Mouse (Mus musculus) limb, embryonic 11.5 days (tissue): ENCODE results near the gene Nploc4. TPM values are rescaled to one million over a fixed set of nuclear protein-coding genes. Genes with fewer than 3 reads are reported as not detected.

ENCODE experiments used
- ATAC-seq: fragments of 200-750 bp; cut with Nextera tagmentation; 2 replicates; pipeline ENCODE4 v1.8.0; 2017; ENCODE audit warnings: low read depth; ENCODE audit not compliant: insufficient number of reproducible peaks, low FRiP score, low TSS enrichment
- DNase-seq: peaks from one replicate; pipeline ENCODE4 v3.0.0-alpha.2; 2015; ENCODE audit warnings: low spot score
- H3K27ac ChIP-seq: fragments of 300-500 bp; sonication (generic); replicated peaks from 2 replicates; pipeline ENCODE4 v1.5.1; 2014; ENCODE audit warnings: low read depth, mild to moderate bottlenecking, low read length
- H3K27me3 ChIP-seq: fragments of 300-500 bp; sonication (generic); 2 replicates; pipeline ENCODE4 v1.6.1; 2014; ENCODE audit warnings: mild to moderate bottlenecking, low read length, mixed read lengths; ENCODE audit not compliant: control insufficient read depth, insufficient read depth
- H3K36me3 ChIP-seq: fragments of 300-500 bp; sonication (generic); 2 replicates; pipeline ENCODE4 v1.6.1; 2014; ENCODE audit warnings: mild to moderate bottlenecking, low read length, moderate library complexity, mixed read lengths; ENCODE audit not compliant: control insufficient read depth, insufficient read depth
- H3K4me1 ChIP-seq: fragments of 300-500 bp; sonication (generic); 2 replicates; pipeline ENCODE4 v1.6.1; 2014; ENCODE audit warnings: low read length, mixed read lengths; ENCODE audit not compliant: control insufficient read depth, insufficient read depth
- H3K4me2 ChIP-seq: fragments of 300-500 bp; sonication (generic); 2 replicates; pipeline ENCODE4 v1.6.1; 2014; ENCODE audit warnings: low read depth, mild to moderate bottlenecking, moderate library complexity; ENCODE audit not compliant: severe bottlenecking
- H3K4me3 ChIP-seq: fragments of 300-500 bp; sonication (generic); 2 replicates; pipeline ENCODE4 v1.5.1; 2014; ENCODE audit warnings: low read depth, low read length
- H3K9ac ChIP-seq: fragments of 300-500 bp; sonication (generic); 2 replicates; pipeline ENCODE4 v1.6.1; 2014; ENCODE audit warnings: mild to moderate bottlenecking, low read length
- H3K9me3 ChIP-seq: fragments of 300-500 bp; sonication (generic); 2 replicates; pipeline ENCODE4 v1.6.1; 2016; ENCODE audit warnings: low read length; ENCODE audit not compliant: control insufficient read depth
- WGBS: fragments of 180-500 bp; shearing (Covaris S2); extraction: QIAGEN DNeasy Blood & Tissue Kit; methylation state at CpG from one replicate; pipeline ENCODE4 v1.1.7; 2014; 5-methylcytosine and 5-hydroxymethylcytosine counted together
- polyA plus RNA-seq: library from polyadenylated mRNA; unstranded; fragments of >200 nt; fragmentation: Nextera tagmentation; extraction: Ambion mirVana; gene quantifications from 2 replicates; pipeline ENCODE4 v1.2.1, GENCODE M21; 2014

The Nploc4 gene
- polyA plus RNA-seq, 1 experiment from 2014 or later, result 47.1 TPM

DNA sequence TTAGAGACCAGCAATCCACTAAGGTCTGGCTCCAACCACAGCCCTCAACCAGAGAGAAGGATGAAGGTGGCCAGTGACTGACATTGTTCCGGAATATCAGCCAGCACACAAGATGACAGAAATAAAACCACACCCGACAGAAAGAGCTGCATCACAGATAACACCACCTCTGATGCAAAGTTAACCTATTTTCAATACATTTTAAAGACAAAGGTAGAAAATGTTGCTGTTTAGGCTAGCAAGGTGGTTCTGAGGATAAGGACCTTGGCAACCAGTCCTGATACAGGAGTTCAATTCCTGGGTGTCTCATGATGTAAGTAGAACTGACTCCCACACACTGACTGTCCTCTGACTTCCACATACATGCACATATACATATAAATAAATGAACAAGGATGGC, 38.2 kb downstream of the Nploc4 start:
- no peak overlapping the region for H3K27ac ChIP-seq
- H3K9me3 ChIP-seq, result no peaks in the 10 kb centered on the region
- no peaks in the 10 kb centered on the region for H3K27me3 ChIP-seq
- peaks cover 20% of the 10 kb centered on the region; the same call in 1 of the 2 replicates for H3K36me3 ChIP-seq
- DNase-seq (no peak), ATAC-seq (no peak)
- H3K9ac ChIP-seq, result no peak overlapping the region
- no peaks in the 10 kb centered on the region for H3K4me1 ChIP-seq
- no peak overlapping the region for H3K4me3 ChIP-seq
- WGBS, result 85% methylated on average over 2 of the region's 2 CpGs
- H3K4me2 ChIP-seq, result no peak overlapping the region

DNA sequence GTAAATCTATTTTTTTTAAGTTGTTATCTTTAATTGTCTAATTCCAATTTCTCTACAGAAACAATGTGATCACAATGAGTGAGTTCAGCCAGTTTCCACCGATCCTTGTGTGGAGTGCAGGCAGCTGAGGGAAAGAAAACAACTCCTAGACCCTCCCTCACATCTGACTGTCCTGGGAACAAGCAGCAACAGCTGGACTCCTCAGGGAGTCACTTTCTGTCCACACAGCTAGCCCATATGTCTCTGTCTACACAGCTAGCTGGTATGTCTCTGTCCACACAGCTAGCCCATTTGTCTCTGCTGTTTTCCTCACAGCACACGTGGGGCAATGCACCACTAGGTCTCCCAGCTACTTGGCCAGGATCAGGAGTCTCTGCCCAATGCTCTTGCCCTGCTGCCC, 39.9 kb downstream of the Nploc4 start:
- H3K9me3 ChIP-seq, result no peaks in the 10 kb centered on the region
- no peak overlapping the region for H3K4me3 ChIP-seq
- H3K27me3 ChIP-seq, result no peaks in the 10 kb centered on the region
- WGBS, result 95% methylated on average over 2 of the region's 2 CpGs
- ATAC-seq (no peak), DNase-seq (no peak)
- H3K27ac ChIP-seq, result no peak overlapping the region
- H3K4me1 ChIP-seq, result no peaks in the 10 kb centered on the region
- no peak overlapping the region for H3K4me2 ChIP-seq
- peaks cover 16% of the 10 kb centered on the region; the same call in 1 of the 2 replicates for H3K36me3 ChIP-seq
- no peak overlapping the region for H3K9ac ChIP-seq

DNA sequence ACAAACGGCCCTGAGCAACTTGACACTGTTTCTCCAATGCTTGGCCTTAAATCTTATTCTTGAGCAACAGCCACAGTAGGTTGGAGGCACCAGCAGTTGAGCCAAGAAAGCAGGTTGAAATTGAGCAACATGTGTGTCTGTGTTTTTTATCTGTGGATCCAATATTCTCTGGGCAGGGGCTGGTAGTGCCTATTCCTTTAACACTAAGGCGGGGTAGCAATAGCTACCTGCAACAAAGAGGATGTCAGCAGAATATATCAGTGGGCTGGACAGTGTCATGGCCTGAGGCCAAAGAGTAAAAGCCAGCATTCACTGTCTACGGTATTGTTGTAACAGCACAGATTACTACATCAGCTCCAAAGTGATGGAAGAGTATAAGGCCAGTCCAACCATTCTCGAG, 41.8 kb downstream of the Nploc4 start:
- Histone ChIP-seq H3K27ac (no peak overlapping the region), H3K4me1 (no peaks in the 10 kb centered on the region), H3K4me3 (no peak overlapping the region), H3K9me3 (no peaks in the 10 kb centered on the region), H3K27me3 (no peaks in the 10 kb centered on the region), H3K9ac (no peak overlapping the region), H3K36me3 (peaks cover 16% of the 10 kb centered on the region; the same call in 1 of the 2 replicates), H3K4me2 (no peak overlapping the region)
- 83% methylated on average over 4 of the region's 4 CpGs for WGBS
- ATAC-seq, result no peak
- no peak for DNase-seq

DNA sequence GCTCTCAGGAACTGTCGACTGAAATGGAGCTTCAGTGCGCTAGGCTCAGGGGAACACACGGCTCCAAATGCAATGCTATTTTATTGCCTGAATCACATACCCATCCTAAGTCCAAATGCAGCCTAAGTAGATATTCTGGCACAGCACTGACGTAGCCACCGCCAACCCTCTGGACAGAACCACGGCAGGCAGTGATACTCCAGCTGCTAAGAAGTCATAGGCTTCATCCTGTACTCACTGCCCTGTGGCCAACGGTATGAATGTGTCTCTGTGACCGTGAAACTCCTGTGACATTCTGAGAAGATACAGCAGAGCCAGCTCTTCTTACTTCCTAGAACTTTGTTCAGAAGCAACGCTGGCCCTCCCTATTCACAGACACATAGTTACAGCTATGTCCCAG, 48.9 kb downstream of the Nploc4 start:
- DNase-seq (no peak), ATAC-seq (no peak)
- H3K27ac ChIP-seq, result no peak overlapping the region
- no peaks in the 10 kb centered on the region for H3K9me3 ChIP-seq
- H3K36me3 ChIP-seq, result peaks cover 26% of the 10 kb centered on the region; the same call in 1 of the 2 replicates
- WGBS, result 93% methylated on average over 9 of the region's 9 CpGs
- no peak overlapping the region for H3K9ac ChIP-seq
- H3K4me1 ChIP-seq, result no peaks in the 10 kb centered on the region
- no peak overlapping the region for H3K4me2 ChIP-seq
- no peaks in the 10 kb centered on the region for H3K27me3 ChIP-seq
- no peak overlapping the region for H3K4me3 ChIP-seq

DNA sequence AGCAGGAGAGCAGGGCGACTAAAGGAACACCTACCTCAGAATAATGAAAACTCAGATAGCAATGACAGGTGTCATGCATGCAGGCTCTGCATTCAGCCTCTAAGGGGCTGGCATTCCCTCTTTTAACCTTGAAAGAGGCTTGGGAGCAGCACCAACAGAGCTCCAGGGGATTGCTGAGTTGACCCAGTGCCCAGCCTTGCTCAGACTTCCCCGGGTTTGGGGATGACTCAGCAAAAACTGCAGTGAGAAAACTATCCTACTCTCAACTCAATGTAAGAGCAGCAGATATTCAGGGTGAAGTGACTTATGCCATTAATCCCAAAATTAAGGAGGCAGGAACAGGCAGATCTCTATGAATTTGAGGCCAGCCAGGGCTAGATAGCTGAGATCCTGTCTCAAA, 50.4 kb downstream of the Nploc4 start:
- no peak overlapping the region for H3K9ac ChIP-seq
- ATAC-seq (no peak), DNase-seq (no peak)
- H3K36me3 ChIP-seq, result peaks cover 33% of the 10 kb centered on the region
- H3K27ac ChIP-seq, result no peak overlapping the region
- no peaks in the 10 kb centered on the region for H3K4me1 ChIP-seq
- no peaks in the 10 kb centered on the region for H3K27me3 ChIP-seq
- H3K4me3 ChIP-seq, result no peak overlapping the region
- H3K9me3 ChIP-seq, result no peaks in the 10 kb centered on the region
- H3K4me2 ChIP-seq, result no peak overlapping the region
- WGBS, result 81% methylated on average over 2 of the region's 2 CpGs

DNA sequence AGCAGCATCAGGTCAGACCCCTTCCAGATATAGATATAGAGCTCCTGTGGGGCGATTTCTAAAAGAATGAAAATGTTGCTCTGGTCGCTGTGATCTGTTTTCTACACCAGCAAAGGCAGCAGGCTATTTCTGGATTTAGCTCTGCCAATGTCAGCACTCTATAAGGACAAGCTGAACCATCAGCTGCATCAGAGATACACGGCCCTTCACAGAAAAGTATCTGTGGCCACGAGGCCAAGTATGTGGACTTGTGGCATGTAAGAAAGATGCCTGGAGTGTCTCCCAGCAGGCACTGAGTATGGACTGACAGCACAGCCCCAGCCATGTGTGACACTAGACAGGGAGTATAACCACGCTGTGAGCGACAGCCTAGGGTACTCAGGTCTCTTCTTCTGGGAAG, 50.9 kb downstream of the Nploc4 start:
- no peak overlapping the region for H3K4me2 ChIP-seq
- DNase-seq, result no peak
- peaks cover 36% of the 10 kb centered on the region for H3K36me3 ChIP-seq
- H3K9me3 ChIP-seq, result no peaks in the 10 kb centered on the region
- H3K4me1 ChIP-seq, result no peaks in the 10 kb centered on the region
- H3K4me3 ChIP-seq, result no peak overlapping the region
- no peak overlapping the region for H3K27ac ChIP-seq
- 97% methylated on average over 6 of the region's 6 CpGs for WGBS
- H3K27me3 ChIP-seq, result no peaks in the 10 kb centered on the region
- H3K9ac ChIP-seq, result no peak overlapping the region
- ATAC-seq, result no peak

DNA sequence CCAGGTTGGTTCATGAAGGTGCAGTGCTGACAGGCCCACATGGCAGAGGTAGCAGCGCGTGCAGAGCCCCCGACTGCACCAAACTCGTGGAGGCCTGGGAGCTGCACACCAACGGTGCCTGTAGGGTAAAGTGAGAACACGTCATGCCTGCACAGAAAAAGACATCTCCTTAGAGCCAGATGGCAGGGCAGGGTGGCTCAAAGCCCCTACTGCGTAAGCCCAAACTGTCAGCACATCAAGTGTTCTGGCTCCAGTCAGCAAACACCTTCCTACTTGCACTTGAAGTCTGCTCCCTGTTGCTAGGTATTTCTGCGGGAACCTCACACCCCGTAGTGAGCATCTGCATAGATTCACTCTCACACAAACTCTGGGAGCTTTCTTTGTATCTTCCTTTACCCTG, 55.0 kb downstream of the Nploc4 start:
- H3K9me3 ChIP-seq, result no peaks in the 10 kb centered on the region
- no peak overlapping the region for H3K27ac ChIP-seq
- H3K4me3 ChIP-seq, result no peak overlapping the region
- H3K4me2 ChIP-seq, result no peak overlapping the region
- 90% methylated on average over 9 of the region's 9 CpGs for WGBS
- peaks cover 8% of the 10 kb centered on the region for H3K4me1 ChIP-seq
- no peaks in the 10 kb centered on the region for H3K27me3 ChIP-seq
- H3K9ac ChIP-seq, result no peak overlapping the region
- peaks cover 43% of the 10 kb centered on the region for H3K36me3 ChIP-seq
- DNase-seq, result no peak
- ATAC-seq, result no peak

DNA sequence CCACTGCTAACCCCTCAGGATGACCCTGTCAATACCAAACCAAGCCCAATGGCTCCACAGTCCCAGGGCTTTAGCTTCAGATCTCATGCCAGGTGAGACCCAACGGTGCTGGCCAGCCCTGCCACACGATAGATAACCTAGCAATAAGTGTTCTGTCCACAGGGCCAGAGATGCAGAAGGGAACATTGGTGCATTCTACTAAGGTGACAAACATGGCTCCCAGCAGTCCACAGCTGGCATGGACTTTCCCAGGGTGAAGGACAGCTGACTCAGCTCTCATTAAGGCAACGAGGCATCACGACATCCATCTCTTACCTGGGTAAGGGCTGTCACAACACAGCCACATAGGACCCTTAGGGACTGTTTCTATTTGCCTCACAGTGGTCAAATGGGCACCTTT, 56.4 kb downstream of the Nploc4 start:
- H3K9ac ChIP-seq, result no peak overlapping the region
- no peaks in the 10 kb centered on the region for H3K9me3 ChIP-seq
- ATAC-seq (no peak), DNase-seq (no peak)
- no peaks in the 10 kb centered on the region for H3K27me3 ChIP-seq
- no peak overlapping the region for H3K27ac ChIP-seq
- peaks cover 14% of the 10 kb centered on the region for H3K4me1 ChIP-seq
- H3K4me3 ChIP-seq, result no peak overlapping the region
- no peak overlapping the region for H3K4me2 ChIP-seq
- 90% methylated on average over 4 of the region's 4 CpGs for WGBS
- peaks cover 39% of the 10 kb centered on the region for H3K36me3 ChIP-seq

DNA sequence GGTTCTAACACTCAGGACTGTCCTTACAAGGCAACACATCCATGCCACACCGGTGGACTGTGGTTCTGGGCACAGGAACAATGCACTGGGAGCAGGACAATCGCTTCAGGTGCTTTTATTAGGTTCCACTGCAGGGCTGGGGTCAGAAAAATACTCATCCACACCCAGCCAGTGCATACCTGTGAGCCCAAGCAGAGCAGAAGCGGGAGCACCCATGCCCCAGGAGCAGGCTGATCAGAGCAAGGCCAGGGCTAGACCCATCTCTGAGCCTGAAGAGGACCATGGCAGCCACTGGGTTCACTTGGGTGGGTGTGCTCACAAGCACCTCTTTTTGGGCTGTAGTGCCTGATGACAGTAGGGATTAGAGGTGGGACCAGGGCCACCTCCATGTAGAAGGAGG, 57.2 kb downstream of the Nploc4 start:
- ATAC-seq (no peak), DNase-seq (no peak)
- Histone ChIP-seq H3K27me3 (no peaks in the 10 kb centered on the region), H3K4me1 (peaks cover 14% of the 10 kb centered on the region), H3K27ac (no peak overlapping the region), H3K36me3 (peaks cover 36% of the 10 kb centered on the region), H3K4me3 (no peak overlapping the region), H3K9me3 (no peaks in the 10 kb centered on the region), H3K9ac (no peak overlapping the region), H3K4me2 (no peak overlapping the region)
- WGBS, result 94% methylated on average over 3 of the region's 3 CpGs
